Mouse (Mus musculus) megakaryocyte, embryonic 14.5 days (primary cell): Measurements from ENCODE around the gene Tmem135.

Experiments used
- FLI1 ChIP-seq: IDR thresholded peaks from 2 replicates; pipeline ENCODE4 v1.6.1; 2012; ENCODE audit warnings: low read length, inconsistent platforms, mixed read lengths
- GATA1 ChIP-seq: IDR thresholded peaks from 3 replicates; pipeline ENCODE4 v1.6.1; 2012; ENCODE audit warnings: mixed read lengths, low read length, inconsistent platforms, borderline replicate concordance

- TF ChIP-seq GATA1 = no peak
- TF ChIP-seq FLI1 = no peak
Observed at GRCm38 (mm10) chr7:89210506-89210905, 193.5 kb downstream of the Tmem135 start.
